Mouse (Mus musculus): ENCODE measurements around the gene BC049762.

GRCm38 (mm10) chr11:51303981-51304553, 41.2 kb upstream of the BC049762 start:
- TF ChIP-seq MYOG (IDR thresholded peaks at IDR 0.05; ENCODE audit: control insufficient read depth in 1 of 3, insufficient read depth in 1 of 3, insufficient read length in 2 of 3, low read depth in 2 of 3) (no peak), POLR2A (IDR thresholded peaks at IDR 0.05; ENCODE audit: insufficient read length, low read depth) (no peak), USF1 (IDR thresholded peaks at IDR 0.05; ENCODE audit: low read depth) (no peak), E2F4 (IDR thresholded peaks at IDR 0.05; ENCODE audit: insufficient read depth) (no peak), TCF12 (IDR thresholded peaks at IDR 0.05; ENCODE audit: insufficient read depth, poor library complexity, severe bottlenecking) (no peak), SRF (IDR thresholded peaks at IDR 0.05; ENCODE audit: control insufficient read depth, insufficient read length, low read depth) (no peak), MAX (IDR thresholded peaks at IDR 0.05; ENCODE audit: low read depth) (no peak), MYOD1 (IDR thresholded peaks at IDR 0.05; ENCODE audit: control insufficient read depth in 1 of 3, insufficient read length in 2 of 3, low read depth in 2 of 3) (no peak), POLR2AphosphoS2 (IDR thresholded peaks at IDR 0.05; ENCODE audit: insufficient read length, low read depth) (no peak)

Measured in myocyte (in vitro differentiated cells).